Mouse (Mus musculus): ENCODE data around the gene Slc45a3. TPM values are rescaled to one million over a fixed set of nuclear protein-coding genes. Genes with fewer than 3 reads are reported as not detected.
A peak's percentile ranks its signal among the peaks of the same experiment; 100 is the strongest.

Slc45a3 gene
- polyA plus RNA-seq, 1 experiment from 2014 or later = 5.4 TPM

- DNase-seq (ENCODE audit: low spot score) = no peak
- Histone ChIP-seq H3K9me3 (no peaks in the 10 kb centered on the region), H3K27ac (replicated peaks) (no peak overlapping the region), H3K4me1 (peaks cover 35% of the 10 kb centered on the region), H3K4me3 (no peak overlapping the region), H3K36me3 (replicated peaks) (no peaks in the 10 kb centered on the region), H3K27me3 (replicated peaks; ENCODE audit: low read depth, poor library complexity, severe bottlenecking) (no peaks in the 10 kb centered on the region)
- 91% methylated on average over 3 of the region's 3 CpGs for WGBS
Observed at GRCm38 (mm10) chr1:132006046-132006445, 43.3 kb downstream of the Slc45a3 start.

GRCm38 (mm10) chr1:132006721-132007120 lies 44.0 kb downstream of the Slc45a3 start:
- Histone ChIP-seq H3K4me1 (peaks cover 35% of the 10 kb centered on the region), H3K27me3 (replicated peaks; ENCODE audit: low read depth, poor library complexity, severe bottlenecking) (no peaks in the 10 kb centered on the region), H3K4me3 (peak overlapping the region; percentile 78), H3K9me3 (no peaks in the 10 kb centered on the region), H3K27ac (replicated peaks) (peak overlapping the region; percentile 98; the same call in 1 of the 2 replicates), H3K36me3 (replicated peaks) (no peaks in the 10 kb centered on the region)
- DNase-seq (ENCODE audit: low spot score) = no peak
- 35% methylated on average over 5 of the region's 5 CpGs for WGBS

GRCm38 (mm10) chr1:132007282-132007815 lies 44.6 kb downstream of the Slc45a3 start, which contains the start of gene Elk4:
TSS of gene Elk4 (plus strand) at chr1:132007607.
- H3K9me3 ChIP-seq = no peaks in the 10 kb centered on the region
- H3K4me1 ChIP-seq = peaks cover 35% of the 10 kb centered on the region
- H3K27ac ChIP-seq (replicated peaks) = peak within 1 kb of the TSS; percentile 98
- no peaks in the 10 kb centered on the region for H3K36me3 ChIP-seq (replicated peaks)
- WGBS = under 1% methylated on average over 61 of the region's 61 CpGs
- peak within 1 kb of the TSS; percentile 78 for H3K4me3 ChIP-seq
- peak; percentile 95 for DNase-seq (ENCODE audit: low spot score)
- H3K27me3 ChIP-seq (replicated peaks; ENCODE audit: low read depth, poor library complexity, severe bottlenecking) = no peaks in the 10 kb centered on the region

GRCm38 (mm10) chr1:132007828-132008827 lies 45.4 kb downstream of the Slc45a3 start:
- peak overlapping the region; percentile 98 for H3K27ac ChIP-seq (replicated peaks)
- peak overlapping the region; percentile 78 for H3K4me3 ChIP-seq
- H3K4me1 ChIP-seq = peaks cover 35% of the 10 kb centered on the region
- DNase-seq (ENCODE audit: low spot score) = peak; percentile 94
- no peaks in the 10 kb centered on the region for H3K9me3 ChIP-seq
- H3K27me3 ChIP-seq (replicated peaks; ENCODE audit: low read depth, poor library complexity, severe bottlenecking) = no peaks in the 10 kb centered on the region
- no peaks in the 10 kb centered on the region for H3K36me3 ChIP-seq (replicated peaks)
- WGBS = 2% methylated on average over 72 of the region's 72 CpGs

- Histone ChIP-seq H3K4me3 (peak overlapping the region; percentile 78), H3K4me1 (peaks cover 27% of the 10 kb centered on the region), H3K27me3 (replicated peaks; ENCODE audit: low read depth, poor library complexity, severe bottlenecking) (no peaks in the 10 kb centered on the region), H3K9me3 (no peaks in the 10 kb centered on the region), H3K27ac (replicated peaks) (peak overlapping the region; percentile 98), H3K36me3 (replicated peaks) (no peaks in the 10 kb centered on the region; the same call in 1 of the 2 replicates)
- no peak for DNase-seq (ENCODE audit: low spot score)
- whole genome bisulfite sequencing = 49% methylated on average over 8 of the region's 8 CpGs
Observed at GRCm38 (mm10) chr1:132008881-132009644, 46.3 kb downstream of the Slc45a3 start.

- Histone ChIP-seq H3K4me3 (no peak overlapping the region), H3K27me3 (replicated peaks; ENCODE audit: low read depth, poor library complexity, severe bottlenecking) (no peaks in the 10 kb centered on the region), H3K27ac (replicated peaks) (no peak overlapping the region), H3K9me3 (no peaks in the 10 kb centered on the region), H3K36me3 (replicated peaks) (peaks cover 17% of the 10 kb centered on the region), H3K4me1 (peaks cover 20% of the 10 kb centered on the region)
- DNase-seq (ENCODE audit: low spot score) = no peak
- WGBS = 87% methylated on average over 17 of the region's 17 CpGs
Observed at GRCm38 (mm10) chr1:132010632-132011501, 48.1 kb downstream of the Slc45a3 start.

GRCm38 (mm10) chr1:132011785-132012184 lies 49.0 kb downstream of the Slc45a3 start:
- 80% methylated on average over 2 of the region's 2 CpGs for WGBS

GRCm38 (mm10) chr1:132012861-132013260 lies 50.1 kb downstream of the Slc45a3 start:
- H3K27me3 ChIP-seq (replicated peaks; ENCODE audit: low read depth, poor library complexity, severe bottlenecking) = no peaks in the 10 kb centered on the region
- 86% methylated on average over 8 of the region's 8 CpGs for WGBS

More at GRCm38 (mm10) chr1:132011785-132012184, 49.0 kb downstream of the Slc45a3 start:
- Histone ChIP-seq H3K4me1 (peaks cover 17% of the 10 kb centered on the region), H3K4me3 (no peak overlapping the region), H3K27me3 (replicated peaks; ENCODE audit: low read depth, poor library complexity, severe bottlenecking) (no peaks in the 10 kb centered on the region), H3K9me3 (no peaks in the 10 kb centered on the region), H3K27ac (replicated peaks) (no peak overlapping the region), H3K36me3 (replicated peaks) (peaks cover 24% of the 10 kb centered on the region)
- no peak for DNase-seq (ENCODE audit: low spot score)

GRCm38 (mm10) chr1:132014800-132015199 lies 52.0 kb downstream of the Slc45a3 start:
- Histone ChIP-seq H3K36me3 (replicated peaks) (peaks cover 54% of the 10 kb centered on the region), H3K4me1 (0 out of 2 replicates have a peak, but pooled peaks cover 2% of the 10 kb centered on the region), H3K9me3 (no peaks in the 10 kb centered on the region), H3K27ac (replicated peaks) (no peak overlapping the region), H3K4me3 (no peak overlapping the region), H3K27me3 (replicated peaks; ENCODE audit: low read depth, poor library complexity, severe bottlenecking) (no peaks in the 10 kb centered on the region)
- 100% methylated on average over 1 of the region's 1 CpGs for WGBS
- no peak for DNase-seq (ENCODE audit: low spot score)

More at GRCm38 (mm10) chr1:132012861-132013260, 50.1 kb downstream of the Slc45a3 start:
- no peak overlapping the region for H3K4me3 ChIP-seq
- DNase-seq (ENCODE audit: low spot score) = no peak
- H3K36me3 ChIP-seq (replicated peaks) = peaks cover 34% of the 10 kb centered on the region
- H3K9me3 ChIP-seq = no peaks in the 10 kb centered on the region
- no peak overlapping the region for H3K27ac ChIP-seq (replicated peaks)
- peaks cover 17% of the 10 kb centered on the region for H3K4me1 ChIP-seq

- no peak overlapping the region for H3K27ac ChIP-seq (replicated peaks)
- H3K9me3 ChIP-seq = no peaks in the 10 kb centered on the region
- H3K36me3 ChIP-seq (replicated peaks) = peaks cover 69% of the 10 kb centered on the region
- H3K4me3 ChIP-seq = no peak overlapping the region
- no peaks in the 10 kb centered on the region for H3K4me1 ChIP-seq
- WGBS = 92% methylated on average over 1 of the region's 1 CpGs
- no peak for DNase-seq (ENCODE audit: low spot score)
- no peaks in the 10 kb centered on the region for H3K27me3 ChIP-seq (replicated peaks; ENCODE audit: low read depth, poor library complexity, severe bottlenecking)
Observed at GRCm38 (mm10) chr1:132016691-132017090, 53.9 kb downstream of the Slc45a3 start.

- 95% methylated on average over 7 of the region's 7 CpGs for WGBS
- no peaks in the 10 kb centered on the region for H3K4me1 ChIP-seq
- H3K4me3 ChIP-seq = no peak overlapping the region
- DNase-seq (ENCODE audit: low spot score) = no peak
- H3K9me3 ChIP-seq = no peaks in the 10 kb centered on the region
- peaks cover 91% of the 10 kb centered on the region for H3K36me3 ChIP-seq (replicated peaks)
- no peak overlapping the region for H3K27ac ChIP-seq (replicated peaks)
- no peaks in the 10 kb centered on the region for H3K27me3 ChIP-seq (replicated peaks; ENCODE audit: low read depth, poor library complexity, severe bottlenecking)
Observed at GRCm38 (mm10) chr1:132019876-132020275, 57.1 kb downstream of the Slc45a3 start.

Measured in embryonic facial prominence, embryonic 10.5 days (tissue).